Mouse (Mus musculus): ENCODE data around the gene Tbc1d10c. TPM values are rescaled to one million over a fixed set of nuclear protein-coding genes. Genes with fewer than 3 reads are reported as not detected.

Tbc1d10c gene
- total RNA-seq, 2 experiments from 2014 or later: 1.6 to 1.8 TPM

Small RNAs within 50 kb of the gene (microRNA-seq; reads per million reads assigned to microRNA genes)
- gene Gm26115: 0 reads per million in 2 experiments

Other genes with a start within 250 kb of the Tbc1d10c start
- under 1 TPM in 1 of 2 experiments, not detected in 1; 0.13 TPM for gene Aldh3b3, start 232.6 kb downstream of the Tbc1d10c start, total RNA-seq (2021)
- gene Aldh3b2, start 219.0 kb downstream of the Tbc1d10c start, total RNA-seq (2021): 1 to 10 TPM; 1.8 to 2.4 TPM
- gene Acy3, start 204.7 kb downstream of the Tbc1d10c start, total RNA-seq (2021): 1 to 10 TPM; 1.8 to 3.1 TPM
- not detected for gene Tbx10, start 198.5 kb downstream of the Tbc1d10c start, total RNA-seq (2021)
- gene Nudt8, start 190.7 kb downstream of the Tbc1d10c start, total RNA-seq (2021): 10 to 100 TPM in 1 of 2 experiments, 1 to 10 TPM in 1; 8.5 to 10.3 TPM
- 1 to 10 TPM; 1.2 to 1.6 TPM for gene Gm49405, start 190.7 kb downstream of the Tbc1d10c start, total RNA-seq (2021)
- gene Doc2g, start 188.0 kb downstream of the Tbc1d10c start, total RNA-seq (2021): 1 to 10 TPM; 3.2 to 3.5 TPM
- gene Ndufv1, start 178.5 kb downstream of the Tbc1d10c start, total RNA-seq (2021): 100 to 1,000 TPM; 227 to 231 TPM
- 100 to 1,000 TPM; 213 to 245 TPM for gene Gstp1, start 153.3 kb downstream of the Tbc1d10c start, total RNA-seq (2021)
- 10 to 100 TPM; 22.3 to 24.3 TPM for gene Gstp2, start 145.3 kb downstream of the Tbc1d10c start, total RNA-seq (2021)
- not detected for gene Gstp3, start 131.7 kb downstream of the Tbc1d10c start, total RNA-seq (2021)
- not detected for gene Cabp2, start 109.7 kb downstream of the Tbc1d10c start, total RNA-seq (2021)
- gene Cdk2ap2, start 94.1 kb downstream of the Tbc1d10c start, total RNA-seq (2021): 10 to 100 TPM; 26.4 to 26.7 TPM
- gene Pitpnm1, start 91.3 kb downstream of the Tbc1d10c start, total RNA-seq (2021): 100 to 1,000 TPM; 225 to 226 TPM
- gene Aip, start 65.4 kb downstream of the Tbc1d10c start, total RNA-seq (2021): 10 to 100 TPM; 83.4 to 94.1 TPM
- not detected for gene Gpr152, start 51.5 kb downstream of the Tbc1d10c start, total RNA-seq (2021)
- gene Cabp4, start 47.3 kb downstream of the Tbc1d10c start, total RNA-seq (2021): under 1 TPM; 0.11 to 0.23 TPM
- gene Coro1b, start 42.7 kb downstream of the Tbc1d10c start, total RNA-seq (2021): 10 to 100 TPM; 80.7 to 87.5 TPM
- 1 to 10 TPM; 1.0 to 1.5 TPM for gene Ptprcap, start 37.7 kb downstream of the Tbc1d10c start, total RNA-seq (2021)
- gene Rps6kb2, start 27.9 kb downstream of the Tbc1d10c start, total RNA-seq (2021): 10 to 100 TPM; 39.5 to 39.9 TPM
- 1 to 10 TPM; 3.8 to 5.9 TPM for gene Carns1, start 15.8 kb downstream of the Tbc1d10c start, total RNA-seq (2021)
- gene Ppp1ca, start 781 bp upstream of the Tbc1d10c start, total RNA-seq (2021): 100 to 1,000 TPM; 323 to 336 TPM
- gene Rad9a, start 10.4 kb upstream of the Tbc1d10c start, total RNA-seq (2021): 1 to 10 TPM; 6.4 to 9.0 TPM
- gene Clcf1, start 23.0 kb upstream of the Tbc1d10c start, total RNA-seq (2021): 1 to 10 TPM; 1.3 to 1.5 TPM
- not detected for gene AC109138.7, start 23.1 kb upstream of the Tbc1d10c start, total RNA-seq (2021)
- 10 to 100 TPM; 16.2 to 16.9 TPM for gene Pold4, start 40.6 kb upstream of the Tbc1d10c start, total RNA-seq (2021)
- gene Ssh3, start 77.9 kb upstream of the Tbc1d10c start, total RNA-seq (2021): 10 to 100 TPM; 44.5 to 52.4 TPM
- 10 to 100 TPM; 84.5 to 84.9 TPM for gene Ankrd13d, start 91.9 kb upstream of the Tbc1d10c start, total RNA-seq (2021)
- 100 to 1,000 TPM; 165 to 173 TPM for gene Grk2, start 114.9 kb upstream of the Tbc1d10c start, total RNA-seq (2021)
- gene Kdm2a, start 207.0 kb upstream of the Tbc1d10c start, total RNA-seq (2021): 10 to 100 TPM; 62.1 to 74.9 TPM
- 1 to 10 TPM; 1.3 to 1.4 TPM for gene Rhod, start 248.1 kb upstream of the Tbc1d10c start, total RNA-seq (2021)